Mouse (Mus musculus) forebrain, embryonic 12.5 days (tissue): ENCODE results near the gene Chchd3. TPM values are rescaled to one million over a fixed set of nuclear protein-coding genes. Genes with fewer than 3 reads are reported as not detected.
A peak's percentile ranks its signal among the peaks of the same experiment; 100 is the strongest.

ENCODE experiments used
- ATAC-seq: fragments of 200-750 bp; cut with Nextera tagmentation; 2 replicates; pipeline ENCODE4 v1.8.0; 2017; ENCODE audit warnings: moderate TSS enrichment; ENCODE audit not compliant: low FRiP score
- H3K27ac ChIP-seq: fragments of 300-500 bp; sonication (generic); 2 replicates; pipeline ENCODE4 v1.5.1; 2016; ENCODE audit warnings: mild to moderate bottlenecking
- H3K27me3 ChIP-seq: fragments of 300-500 bp; sonication (generic); 2 replicates; pipeline ENCODE4 v1.6.1; 2016; ENCODE audit warnings: mild to moderate bottlenecking
- H3K36me3 ChIP-seq: fragments of 300-500 bp; sonication (generic); replicated peaks from 2 replicates; pipeline ENCODE4 v1.6.1; 2016; ENCODE audit warnings: mild to moderate bottlenecking
- H3K4me1 ChIP-seq: fragments of 300-500 bp; sonication (generic); 2 replicates; pipeline ENCODE4 v1.6.1; 2016
- H3K4me2 ChIP-seq: fragments of 300-500 bp; sonication (generic); 2 replicates; pipeline ENCODE4 v1.6.1; 2016; ENCODE audit warnings: mild to moderate bottlenecking, moderate library complexity
- H3K4me3 ChIP-seq: fragments of 300-500 bp; sonication (generic); replicated peaks from 2 replicates; pipeline ENCODE4 v1.5.1; 2016; ENCODE audit warnings: mild to moderate bottlenecking
- H3K9ac ChIP-seq: fragments of 300-500 bp; sonication (generic); 2 replicates; pipeline ENCODE4 v1.6.1; 2016; ENCODE audit warnings: mild to moderate bottlenecking
- H3K9me3 ChIP-seq: fragments of 300-500 bp; sonication (generic); 2 replicates; pipeline ENCODE4 v1.6.1; 2016
- WGBS: fragments of 180-500 bp; shearing (Covaris S2); methylation state at CpG from one replicate; pipeline ENCODE4 v1.1.7; 2016; 5-methylcytosine and 5-hydroxymethylcytosine counted together
- polyA plus RNA-seq: library from polyadenylated mRNA; unstranded; fragments of >200 nt; fragmentation: Nextera tagmentation; extraction: Ambion mirVana; gene quantifications from 2 replicates; pipeline ENCODE4 v1.2.1, GENCODE M21; 2016

Gene Chchd3
- polyA plus RNA-seq, 1 experiment from 2014 or later, result 132 TPM

GRCm38 (mm10) chr6:32949702-32950101 lies 110.4 kb downstream of the Chchd3 start:
- WGBS, result 80% methylated on average over 3 of the region's 3 CpGs
- no peaks in the 10 kb centered on the region for H3K36me3 ChIP-seq

GRCm38 (mm10) chr6:32947225-32947624 lies 112.8 kb downstream of the Chchd3 start:
- Histone ChIP-seq H3K4me3 (no peak overlapping the region), H3K27me3 (no peaks in the 10 kb centered on the region), H3K9ac (no peak overlapping the region), H3K4me1 (peaks cover 8% of the 10 kb centered on the region), H3K27ac (no peak overlapping the region), H3K9me3 (no peaks in the 10 kb centered on the region), H3K4me2 (no peak overlapping the region), H3K36me3 (no peaks in the 10 kb centered on the region)
- no peak for ATAC-seq
- 65% methylated on average over 6 of the region's 6 CpGs for WGBS

More at GRCm38 (mm10) chr6:32949702-32950101, 110.4 kb downstream of the Chchd3 start:
- no peak overlapping the region for H3K9ac ChIP-seq
- H3K4me3 ChIP-seq, result no peak overlapping the region
- H3K4me1 ChIP-seq, result peaks cover 8% of the 10 kb centered on the region
- no peak overlapping the region for H3K27ac ChIP-seq
- no peak for ATAC-seq
- no peak overlapping the region for H3K4me2 ChIP-seq
- H3K9me3 ChIP-seq, result no peaks in the 10 kb centered on the region
- no peaks in the 10 kb centered on the region for H3K27me3 ChIP-seq

GRCm38 (mm10) chr6:32944956-32945355 lies 115.1 kb downstream of the Chchd3 start:
- ATAC-seq, result no peak
- Histone ChIP-seq H3K4me2 (no peak overlapping the region), H3K4me1 (peaks cover 8% of the 10 kb centered on the region), H3K9me3 (no peaks in the 10 kb centered on the region), H3K27me3 (peaks cover 4% of the 10 kb centered on the region; the same call in 1 of the 2 replicates), H3K27ac (no peak overlapping the region), H3K36me3 (no peaks in the 10 kb centered on the region), H3K4me3 (no peak overlapping the region), H3K9ac (no peak overlapping the region)
- WGBS, result 76% methylated on average over 1 of the region's 1 CpGs

- no peak overlapping the region for H3K4me3 ChIP-seq
- peaks cover 7% of the 10 kb centered on the region; the same call in 1 of the 2 replicates for H3K27me3 ChIP-seq
- H3K9ac ChIP-seq, result no peak overlapping the region
- no peak for ATAC-seq
- H3K9me3 ChIP-seq, result no peaks in the 10 kb centered on the region
- H3K27ac ChIP-seq, result no peak overlapping the region
- peaks cover 5% of the 10 kb centered on the region; the same call in 1 of the 2 replicates for H3K4me1 ChIP-seq
- no peaks in the 10 kb centered on the region for H3K36me3 ChIP-seq
- 97% methylated on average over 4 of the region's 4 CpGs for WGBS
- H3K4me2 ChIP-seq, result no peak overlapping the region
Measured at GRCm38 (mm10) chr6:32943651-32944050, 116.4 kb downstream of the Chchd3 start.

GRCm38 (mm10) chr6:32940299-32940698 lies 119.8 kb downstream of the Chchd3 start:
- Histone ChIP-seq H3K4me1 (peaks cover 2% of the 10 kb centered on the region), H3K27me3 (peaks cover 7% of the 10 kb centered on the region; the same call in 1 of the 2 replicates), H3K9ac (no peak overlapping the region), H3K4me2 (no peak overlapping the region), H3K27ac (no peak overlapping the region), H3K9me3 (no peaks in the 10 kb centered on the region), H3K4me3 (no peak overlapping the region), H3K36me3 (no peaks in the 10 kb centered on the region)
- WGBS, result 69% methylated on average over 11 of the region's 11 CpGs
- ATAC-seq, result no peak

- 91% methylated on average over 1 of the region's 1 CpGs for WGBS
- Histone ChIP-seq H3K27ac (no peak overlapping the region), H3K4me2 (no peak overlapping the region), H3K27me3 (peaks cover 22% of the 10 kb centered on the region), H3K36me3 (no peaks in the 10 kb centered on the region), H3K9ac (no peak overlapping the region), H3K9me3 (no peaks in the 10 kb centered on the region), H3K4me1 (peaks cover 2% of the 10 kb centered on the region), H3K4me3 (no peak overlapping the region)
- ATAC-seq, result no peak
Measured at GRCm38 (mm10) chr6:32937643-32938042, 122.4 kb downstream of the Chchd3 start.

- Histone ChIP-seq H3K27me3 (peaks cover 27% of the 10 kb centered on the region), H3K4me3 (no peak overlapping the region), H3K9me3 (no peaks in the 10 kb centered on the region), H3K4me1 (peaks cover 3% of the 10 kb centered on the region), H3K9ac (no peak overlapping the region), H3K36me3 (no peaks in the 10 kb centered on the region), H3K27ac (no peak overlapping the region), H3K4me2 (no peak overlapping the region)
- WGBS, result 15% methylated on average over 3 of the region's 3 CpGs
- no peak for ATAC-seq
Measured at GRCm38 (mm10) chr6:32936794-32937193, 123.3 kb downstream of the Chchd3 start.

GRCm38 (mm10) chr6:32936365-32936764 lies 123.7 kb downstream of the Chchd3 start:
- H3K27me3 ChIP-seq, result peaks cover 27% of the 10 kb centered on the region
- H3K9ac ChIP-seq, result no peak overlapping the region
- no peak for ATAC-seq
- H3K27ac ChIP-seq, result no peak overlapping the region
- no peak overlapping the region for H3K4me2 ChIP-seq
- no peaks in the 10 kb centered on the region for H3K9me3 ChIP-seq
- no peaks in the 10 kb centered on the region for H3K36me3 ChIP-seq
- 8% methylated on average over 2 of the region's 2 CpGs for WGBS
- peaks cover 7% of the 10 kb centered on the region for H3K4me1 ChIP-seq
- no peak overlapping the region for H3K4me3 ChIP-seq

- 78% methylated on average over 5 of the region's 5 CpGs for WGBS
- Histone ChIP-seq H3K27me3 (peaks cover 25% of the 10 kb centered on the region), H3K4me2 (no peak overlapping the region), H3K36me3 (no peaks in the 10 kb centered on the region), H3K27ac (no peak overlapping the region), H3K9me3 (no peaks in the 10 kb centered on the region), H3K4me1 (peaks cover 11% of the 10 kb centered on the region), H3K4me3 (no peak overlapping the region), H3K9ac (no peak overlapping the region)
- no peak for ATAC-seq
Measured at GRCm38 (mm10) chr6:32935576-32935975, 124.5 kb downstream of the Chchd3 start.

GRCm38 (mm10) chr6:32931106-32931770 lies 128.8 kb downstream of the Chchd3 start:
- H3K4me2 ChIP-seq, result no peak overlapping the region
- no peaks in the 10 kb centered on the region for H3K9me3 ChIP-seq
- H3K4me1 ChIP-seq, result peaks cover 8% of the 10 kb centered on the region
- H3K4me3 ChIP-seq, result no peak overlapping the region
- H3K27ac ChIP-seq, result no peak overlapping the region
- no peaks in the 10 kb centered on the region for H3K36me3 ChIP-seq
- no peak overlapping the region for H3K9ac ChIP-seq
- peaks cover 19% of the 10 kb centered on the region for H3K27me3 ChIP-seq
- 11% methylated on average over 11 of the region's 11 CpGs for WGBS
- peak; percentile 61 for ATAC-seq

- 85% methylated on average over 1 of the region's 1 CpGs for WGBS
- no peaks in the 10 kb centered on the region for H3K27me3 ChIP-seq
- peaks cover 2% of the 10 kb centered on the region for H3K36me3 ChIP-seq
- H3K9ac ChIP-seq, result no peak overlapping the region
- no peak overlapping the region for H3K27ac ChIP-seq
- H3K4me2 ChIP-seq, result no peak overlapping the region
- no peak for ATAC-seq
- H3K4me3 ChIP-seq, result no peak overlapping the region
- no peaks in the 10 kb centered on the region for H3K4me1 ChIP-seq
- H3K9me3 ChIP-seq, result no peaks in the 10 kb centered on the region
Measured at GRCm38 (mm10) chr6:32922391-32922790, 137.7 kb downstream of the Chchd3 start.

- 80% methylated on average over 2 of the region's 2 CpGs for WGBS
- H3K27me3 ChIP-seq, result no peaks in the 10 kb centered on the region
- no peak overlapping the region for H3K4me2 ChIP-seq
- peaks cover 6% of the 10 kb centered on the region for H3K36me3 ChIP-seq
- no peak overlapping the region for H3K9ac ChIP-seq
- no peak overlapping the region for H3K27ac ChIP-seq
- no peaks in the 10 kb centered on the region for H3K9me3 ChIP-seq
- H3K4me3 ChIP-seq, result no peak overlapping the region
- no peaks in the 10 kb centered on the region for H3K4me1 ChIP-seq
- ATAC-seq, result no peak
Measured at GRCm38 (mm10) chr6:32920091-32920490, 140.0 kb downstream of the Chchd3 start.

GRCm38 (mm10) chr6:32910692-32911091 lies 149.4 kb downstream of the Chchd3 start:
- no peaks in the 10 kb centered on the region for H3K27me3 ChIP-seq
- no peak overlapping the region for H3K9ac ChIP-seq
- H3K4me2 ChIP-seq, result no peak overlapping the region
- H3K4me1 ChIP-seq, result no peaks in the 10 kb centered on the region
- no peaks in the 10 kb centered on the region for H3K36me3 ChIP-seq
- ATAC-seq, result no peak
- no peak overlapping the region for H3K4me3 ChIP-seq
- WGBS, result 92% methylated on average over 2 of the region's 2 CpGs
- H3K9me3 ChIP-seq, result no peaks in the 10 kb centered on the region
- H3K27ac ChIP-seq, result no peak overlapping the region
